8 mouse cellular contexts compared by ENCODE assay signal in the genomic region with DNA sequence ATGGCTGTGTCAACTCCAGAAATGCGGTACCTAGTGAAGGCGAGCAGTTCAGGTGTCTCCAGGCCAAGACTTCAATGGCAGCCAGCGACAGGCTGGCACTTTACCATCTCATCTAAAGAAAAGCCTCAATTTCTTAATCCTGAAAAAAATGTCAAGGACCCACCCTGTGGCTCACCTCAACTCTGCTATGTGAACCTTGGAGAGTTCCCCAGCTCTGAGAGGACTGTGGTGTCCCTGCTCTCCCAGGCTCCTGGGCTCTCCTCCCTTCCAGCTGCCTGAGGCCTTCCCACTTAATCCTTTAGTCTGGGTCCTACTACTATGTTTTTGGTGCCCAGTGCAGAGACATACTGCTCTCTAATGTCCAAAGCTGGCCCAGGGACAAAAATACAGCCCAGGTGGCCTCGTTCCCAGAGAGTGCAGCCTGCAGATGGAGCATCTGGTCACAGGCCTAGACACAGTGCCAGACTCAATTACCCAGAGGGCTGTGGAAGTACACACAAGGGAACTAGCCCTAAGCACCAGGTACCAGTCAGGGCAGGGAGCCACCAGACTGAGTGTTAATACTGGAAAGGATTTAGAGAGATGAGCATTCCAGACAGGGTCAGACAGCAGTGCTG.
DNase-seq lines count a peak whose midpoint lies in the region; ATAC-seq lines count a peak whose summit lies in the region.

No protein-coding gene starts in this region.

- H3K9ac ChIP-seq in midbrain, embryonic 13.5 days (replicated peaks), result no peak overlapping the region

- no peaks in the 10 kb centered on the region for H3K9me3 ChIP-seq in midbrain, embryonic 13.5 days

- H3K4me1 ChIP-seq in midbrain, embryonic 13.5 days (replicated peaks), result peaks cover 81% of the 10 kb centered on the region

- ATAC-seq in midbrain, embryonic 13.5 days, result 0 out of 2 replicates have a peak, but pooled peaks have one; percentile 25

- H3K27ac ChIP-seq in midbrain, embryonic 13.5 days, result peak overlapping the region; percentile 74

- intact Hi-C loops in heart, postnatal 25 days (cut with DNase I), result loop anchor here (5.0 kb wide), 1 partner anchor 56 kb away; no protein-coding TSS in a partner anchor
- intact Hi-C loops in gastrocnemius, postnatal 14 days (cut with DNase I; ENCODE audit: low total_unique reads), result no loop called here

- no peak overlapping the region for H3K4me3 ChIP-seq in midbrain, embryonic 13.5 days (replicated peaks)

- H3K36me3 ChIP-seq in midbrain, embryonic 13.5 days, result no peaks in the 10 kb centered on the region

- 77% methylated on average over 4 of the region's 4 CpGs for WGBS in midbrain, embryonic 13.5 days

- H3K27me3 ChIP-seq in midbrain, embryonic 13.5 days, result peaks cover 15% of the 10 kb centered on the region

- peak; percentile 94 for DNase-seq in heart, adult 11 months
- DNase-seq in heart, postnatal 25 days (ENCODE audit: low spot score), result no peak
- peak; percentile 70 for DNase-seq in cerebellum, adult 8-10 months
- DNase-seq in gastrocnemius, postnatal 14 days, result peak; percentile 77
- no peak for DNase-seq in thymus, postnatal 0 days (ENCODE audit: low spot score)
- no peak for DNase-seq in lung, adult 18-20 months
- no peak for DNase-seq in layer of hippocampus, postnatal 25 days (ENCODE audit: extremely low spot score in 1 of 2, low spot score in 1 of 2)

- no peak overlapping the region for H3K4me2 ChIP-seq in midbrain, embryonic 13.5 days (replicated peaks)

Comparison
In these comparisons a context has a peak if more than half of its experiments do, and no peak if none do; other contexts are left out.
1. DNase-seq: peak in heart, adult 11 months (single experiment), cerebellum, adult 8-10 months (single experiment) and gastrocnemius, postnatal 14 days (single experiment); none in heart, postnatal 25 days (single experiment), thymus, postnatal 0 days (single experiment), lung, adult 18-20 months (0 of 2) and layer of hippocampus, postnatal 25 days (0 of 2).